Mouse (Mus musculus) cerebellum, adult 9-10 months (tissue): Measurements from ENCODE around the gene Hmgcr.
"Not testable (repeated sequence)": the region's sequence is repeated elsewhere in the genome, so short reads cannot be mapped to it uniquely, and the experiment has no call there.

Experiments
- DNase-seq: peaks from one replicate; pipeline ENCODE4 v3.0.0; 2022

Hmgcr gene

GRCm38 (mm10) chr13:96670019-96670405, 724 bp downstream of the Hmgcr start:
- peak; percentile 15 for DNase-seq

GRCm38 (mm10) chr13:96664419-96664974, 6.2 kb downstream of the Hmgcr start:
- no peak for DNase-seq

- not testable (repeated sequence) for DNase-seq
These were observed 7.6 kb downstream of the Hmgcr start for GRCm38 (mm10) chr13:96663120-96663519.

- DNase-seq = no peak
These were observed 10.5 kb downstream of the Hmgcr start for GRCm38 (mm10) chr13:96660095-96660860.

- DNase-seq = no peak
These were observed 11.8 kb downstream of the Hmgcr start for GRCm38 (mm10) chr13:96658936-96659335.

- no peak for DNase-seq
These were observed 14.1 kb downstream of the Hmgcr start for GRCm38 (mm10) chr13:96656673-96657072.

GRCm38 (mm10) chr13:96653041-96653440, 17.7 kb downstream of the Hmgcr start:
- no peak for DNase-seq

GRCm38 (mm10) chr13:96645822-96646221, 24.9 kb downstream of the Hmgcr start:
- DNase-seq = no peak

- DNase-seq = no peak
These were observed 26.6 kb downstream of the Hmgcr start for GRCm38 (mm10) chr13:96644168-96644567.

GRCm38 (mm10) chr13:96630396-96630795, 40.3 kb downstream of the Hmgcr start:
- no peak for DNase-seq

- DNase-seq = no peak
These were observed 49.8 kb downstream of the Hmgcr start for GRCm38 (mm10) chr13:96620891-96621290.

GRCm38 (mm10) chr13:96614615-96615014, 56.1 kb downstream of the Hmgcr start:
- no peak for DNase-seq

GRCm38 (mm10) chr13:96604242-96604641, 66.5 kb downstream of the Hmgcr start:
- DNase-seq = no peak

- DNase-seq = no peak
These were observed 71.6 kb downstream of the Hmgcr start for GRCm38 (mm10) chr13:96599182-96599581.
